Comparison of ENCODE assay signal across 7 mouse cellular contexts in genomic region chr2:34372305-34373301, GRCm38 (mm10). TPM values are rescaled to one million over a fixed set of nuclear protein-coding genes. Genes with fewer than 3 reads are reported as not detected.
DNase-seq lines count a peak whose midpoint lies in the region; ATAC-seq lines count a peak whose summit lies in the region.

TSS of gene Pbx3 (minus strand) at chr2:34373142.

- H3K4me2 ChIP-seq in intestine, embryonic 15.5 days (replicated peaks): peak within 1 kb of the TSS; percentile 89

- H3K36me3 ChIP-seq in intestine, embryonic 15.5 days: no peaks in the 10 kb centered on the region
- H3K36me3 ChIP-seq in midbrain, embryonic 10.5 days: no peaks in the 10 kb centered on the region

- peak; percentile 96 for ATAC-seq in intestine, embryonic 15.5 days

- H3K4me1 ChIP-seq in intestine, embryonic 15.5 days (replicated peaks): 0 out of 2 replicates have a peak, but pooled peaks cover 9% of the 10 kb centered on the region
- peaks cover 50% of the 10 kb centered on the region for H3K4me1 ChIP-seq in midbrain, embryonic 10.5 days

- WGBS in intestine, embryonic 15.5 days: under 1% methylated on average over 82 of the region's 102 CpGs
- WGBS in midbrain, embryonic 10.5 days: 0% methylated on average over 64 of the region's 102 CpGs

- no peaks in the 10 kb centered on the region for H3K9me3 ChIP-seq in intestine, embryonic 15.5 days
- no peaks in the 10 kb centered on the region for H3K9me3 ChIP-seq in midbrain, embryonic 10.5 days (replicated peaks)

- intact Hi-C loops in left cerebral cortex, postnatal 25 days (cut with DNase I): loop anchor here (5.0 kb wide), 1 partner anchor 125 kb away; no protein-coding TSS in a partner anchor

- H3K4me3 ChIP-seq in intestine, embryonic 15.5 days (replicated peaks): peak within 1 kb of the TSS; percentile 87
- H3K4me3 ChIP-seq in midbrain, embryonic 10.5 days: peak within 1 kb of the TSS; percentile 78

- H3K27ac ChIP-seq in intestine, embryonic 15.5 days: peak within 1 kb of the TSS; percentile 94
- peak within 1 kb of the TSS; percentile 99 for H3K27ac ChIP-seq in midbrain, embryonic 10.5 days (replicated peaks)

- peak within 1 kb of the TSS; percentile 90 for H3K9ac ChIP-seq in intestine, embryonic 15.5 days

- peak; percentile 98 to 99 for DNase-seq in adrenal gland, adult (ENCODE audit: inconsistent age in 2 of 2, low spot score in 1 of 2)
- peak; percentile 97 for DNase-seq in embryo, embryonic 10.5 days (ENCODE audit: low spot score)
- peak; percentile 95 for DNase-seq in gastrocnemius, postnatal 25 days
- DNase-seq in left cerebral cortex, postnatal 25 days (ENCODE audit: low spot score in 2 of 2): peak; percentile 89 to 92
- peak; percentile 98 for DNase-seq in midbrain, embryonic 10.5 days (ENCODE audit: low spot score)
- DNase-seq in right cerebral cortex, postnatal 4 days: peak; percentile 92

- no peaks in the 10 kb centered on the region for H3K27me3 ChIP-seq in intestine, embryonic 15.5 days (replicated peaks)
- H3K27me3 ChIP-seq in midbrain, embryonic 10.5 days (ENCODE audit: low read depth, poor library complexity, severe bottlenecking): peaks cover 25% of the 10 kb centered on the region

RNA-seq across cellular contexts. Expression of gene Pbx3, which starts in this region (rescaled TPM):
- total RNA-seq in gastrocnemius, postnatal 25 days (2021): 1 to 10 TPM; 2.7 to 4.1 TPM
- polyA plus RNA-seq in intestine, embryonic 15.5 days (2015; fragmentation: Nextera tagmentation; extraction: Ambion mirVana): 18.9 and 19.1 TPM in 2 replicates
- 10 to 100 TPM; 11.4 to 23.0 TPM for total RNA-seq in left cerebral cortex, postnatal 25 days (2021)
- polyA plus RNA-seq in midbrain, embryonic 10.5 days (2016; fragmentation: Nextera tagmentation; extraction: Ambion mirVana): 32.3 and 35.9 TPM in 2 replicates

Comparison
In these comparisons a context has a peak if more than half of its experiments do, and no peak if none do; other contexts are left out.
1. Peak in every context shown above with its lines: DNase-seq, ATAC-seq, H3K4me3 ChIP-seq and H3K27ac ChIP-seq.